Mouse (Mus musculus) NIH3T3 (cell line): ENCODE data around the gene Camta2.

Experiments
- DNase-seq: peaks from one replicate; pipeline ENCODE4 v3.0.0-alpha.2; 2012; ENCODE audit warnings: low read depth

Camta2 gene

DNA sequence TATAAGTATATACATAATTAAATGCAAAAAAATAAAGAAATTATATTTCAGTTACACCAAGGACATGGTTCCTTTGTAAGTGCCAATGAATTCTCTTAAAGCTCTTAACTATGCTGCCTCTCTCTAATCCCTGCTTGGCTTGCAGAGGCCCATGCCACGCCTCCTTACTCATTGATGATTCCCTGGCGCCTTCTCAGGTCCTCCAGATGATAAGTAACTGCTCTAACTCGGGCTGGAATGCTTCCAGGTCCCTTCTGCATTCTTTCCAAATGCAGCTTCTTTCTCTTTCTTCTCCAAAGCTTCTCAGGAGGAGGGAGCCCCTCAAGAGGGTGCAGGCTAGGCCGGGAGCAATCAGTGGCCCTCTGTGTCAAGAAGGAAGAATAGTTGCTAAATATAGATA lies 1.7 kb upstream of the Camta2 start:
- DNase-seq = peak; percentile 75

- no peak for DNase-seq
Measured at GRCm38 (mm10) chr11:70688372-70688771, 467 bp upstream of the Camta2 start.

DNA sequence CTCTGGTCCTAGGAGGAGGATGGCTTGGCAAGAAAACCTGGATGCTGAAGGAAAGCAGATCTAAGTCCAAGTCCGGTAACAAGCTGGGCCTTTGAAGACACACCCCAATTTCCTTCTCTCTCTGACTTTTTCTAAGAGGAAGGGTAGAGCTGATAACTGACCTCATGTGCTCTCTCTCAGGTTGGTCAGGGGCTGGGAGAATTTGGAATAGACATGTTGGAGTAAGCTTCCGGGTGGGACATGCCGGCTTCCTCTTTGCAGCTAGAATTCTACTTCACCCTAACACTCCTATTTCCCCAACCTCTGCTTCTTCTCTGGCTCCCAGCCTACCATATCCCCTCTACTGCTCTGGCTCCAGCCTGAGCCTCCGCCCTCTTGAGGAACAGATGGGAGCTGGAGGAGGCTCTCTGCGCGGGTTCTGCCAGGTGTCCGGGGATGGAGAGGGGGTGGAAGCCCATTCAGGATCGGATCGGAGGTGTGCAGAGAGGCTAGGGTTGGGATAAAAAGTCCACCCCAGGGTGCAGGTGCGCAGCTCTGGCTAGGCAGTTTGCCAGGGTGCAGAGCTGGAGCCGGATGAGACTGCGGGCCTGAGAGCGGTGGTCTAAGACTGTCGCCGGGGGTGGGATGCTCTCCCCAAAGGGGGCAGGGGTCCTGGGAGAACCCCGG lies 871 bp downstream of the Camta2 start:
- DNase-seq = peak; percentile 43

DNA sequence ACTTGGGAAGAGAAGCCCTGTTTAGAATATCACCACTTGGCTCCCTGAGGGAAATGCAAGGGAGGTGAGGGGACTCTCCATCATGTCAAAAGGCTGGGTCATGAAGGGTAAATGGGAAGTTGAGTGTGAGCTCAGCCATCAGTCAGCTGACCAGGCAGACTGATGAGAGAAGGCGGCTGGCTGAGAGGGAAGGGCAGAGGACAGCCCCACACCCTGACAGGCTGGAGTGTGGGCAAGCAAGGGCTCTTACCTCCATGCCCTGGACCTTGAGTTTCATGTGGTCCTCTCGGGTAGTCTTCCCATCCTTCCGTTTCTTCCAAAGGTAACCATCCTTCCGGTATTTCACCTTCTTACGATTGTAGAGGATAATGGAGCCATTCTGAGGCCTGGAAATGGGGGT lies 4.3 kb downstream of the Camta2 start:
- no peak for DNase-seq

DNA sequence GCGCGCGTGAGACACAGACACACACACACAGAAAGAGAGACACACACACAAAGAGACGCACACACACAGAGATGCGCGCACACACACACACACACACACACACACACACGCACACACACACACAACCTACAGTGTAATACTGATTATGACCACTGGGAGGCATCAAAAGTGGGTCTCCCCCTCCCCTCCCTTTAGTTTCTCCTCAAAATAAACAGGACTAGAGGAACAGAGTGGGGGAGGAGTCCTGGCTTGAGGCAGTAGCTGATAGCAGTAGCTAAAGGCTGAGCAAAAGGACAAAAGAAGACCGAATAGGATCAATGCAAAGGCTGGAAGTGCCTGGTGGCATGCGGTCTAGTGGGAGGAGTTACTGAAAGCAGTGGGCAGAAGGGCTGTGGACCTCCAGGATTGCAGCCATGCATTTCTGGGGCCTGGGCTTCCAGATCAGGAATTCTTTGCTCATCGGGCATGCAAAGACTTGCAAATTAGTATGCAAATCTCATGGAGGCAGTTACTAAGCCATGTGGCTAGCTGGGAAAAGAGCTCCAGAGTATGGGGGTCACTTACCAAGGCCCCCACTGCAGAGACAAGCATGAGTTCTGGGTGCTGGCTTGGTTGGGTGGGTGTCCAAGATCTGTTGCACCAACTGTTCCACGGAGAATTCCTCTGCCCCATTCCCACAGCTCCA lies 5.9 kb downstream of the Camta2 start:
- peak; percentile 72 for DNase-seq

GRCm38 (mm10) chr11:70681170-70681569 lies 6.7 kb downstream of the Camta2 start:
- no peak for DNase-seq

- DNase-seq = no peak
Measured at GRCm38 (mm10) chr11:70679894-70680293, 8.0 kb downstream of the Camta2 start.

GRCm38 (mm10) chr11:70679361-70679760 lies 8.5 kb downstream of the Camta2 start:
- DNase-seq = no peak

DNA sequence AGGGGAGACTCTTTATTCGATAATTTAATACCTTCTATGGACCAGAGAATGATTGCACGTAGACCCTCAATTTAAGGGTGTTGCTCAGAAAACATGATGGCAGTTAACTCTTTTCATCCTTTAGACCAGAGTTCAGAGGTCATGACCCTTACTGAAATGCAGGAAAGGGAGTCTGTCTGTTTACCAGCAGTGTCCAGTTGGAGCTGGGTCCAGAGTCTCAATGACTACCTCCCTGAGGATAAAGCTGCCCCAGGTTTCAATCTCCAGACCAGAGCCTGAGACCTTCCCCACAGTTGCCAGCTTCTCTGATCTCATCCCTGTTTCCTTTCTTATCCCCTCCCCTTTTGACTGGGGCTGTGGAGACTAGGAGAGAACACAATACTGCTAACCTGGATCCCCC lies 9.3 kb downstream of the Camta2 start:
- no peak for DNase-seq

GRCm38 (mm10) chr11:70678092-70678491 lies 9.8 kb downstream of the Camta2 start:
- DNase-seq = no peak

- DNase-seq = no peak
Measured at GRCm38 (mm10) chr11:70674501-70674900, 13.4 kb downstream of the Camta2 start.

GRCm38 (mm10) chr11:70674014-70674413 lies 13.9 kb downstream of the Camta2 start:
- DNase-seq = no peak

DNA sequence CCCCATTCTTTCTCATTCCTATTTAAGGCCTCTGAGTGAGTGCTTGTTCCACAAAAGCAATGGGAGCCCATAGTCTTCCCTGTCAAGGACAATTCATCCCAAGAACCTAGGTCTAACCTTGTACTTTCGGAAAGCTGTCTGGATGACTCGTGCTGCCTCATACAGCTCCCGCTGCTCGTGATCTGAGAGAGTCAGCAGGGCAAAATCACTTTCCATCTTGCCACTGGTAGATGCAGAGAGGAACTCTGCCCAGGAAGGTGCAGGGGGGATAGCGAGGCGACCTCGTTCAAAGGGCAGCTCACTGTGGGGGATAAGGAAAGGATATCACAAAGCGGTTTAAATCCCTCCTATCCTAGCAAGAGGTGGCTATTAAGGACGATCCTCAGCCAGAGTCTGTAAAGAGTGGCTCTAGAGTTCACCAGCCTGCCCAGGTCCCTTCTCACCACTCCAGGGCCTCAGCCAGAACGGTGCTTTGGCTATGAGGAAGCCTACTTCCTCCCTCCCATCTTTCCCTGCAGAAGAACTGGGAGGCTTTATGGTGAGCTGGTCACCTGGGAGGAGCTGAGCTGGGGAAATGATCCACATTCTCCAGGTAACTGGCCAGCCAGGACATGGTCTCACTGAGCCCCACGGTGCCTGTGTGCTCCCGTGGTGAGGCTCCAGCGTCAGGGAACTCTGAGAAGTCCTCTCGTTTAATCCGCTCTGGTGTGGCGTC lies 16.4 kb downstream of the Camta2 start:
- peak; percentile 66 for DNase-seq

GRCm38 (mm10) chr11:70670483-70670882 lies 17.4 kb downstream of the Camta2 start:
- DNase-seq = peak; percentile 50

GRCm38 (mm10) chr11:70669582-70670345 lies 18.1 kb downstream of the Camta2 start:
- DNase-seq = peak; percentile 90

- peak; percentile 99 for DNase-seq
Measured at GRCm38 (mm10) chr11:70668771-70669505, 19.0 kb downstream of the Camta2 start, which contains the start of gene Spag7. Spag7 (minus strand) TSS chr11:70669416.

DNA sequence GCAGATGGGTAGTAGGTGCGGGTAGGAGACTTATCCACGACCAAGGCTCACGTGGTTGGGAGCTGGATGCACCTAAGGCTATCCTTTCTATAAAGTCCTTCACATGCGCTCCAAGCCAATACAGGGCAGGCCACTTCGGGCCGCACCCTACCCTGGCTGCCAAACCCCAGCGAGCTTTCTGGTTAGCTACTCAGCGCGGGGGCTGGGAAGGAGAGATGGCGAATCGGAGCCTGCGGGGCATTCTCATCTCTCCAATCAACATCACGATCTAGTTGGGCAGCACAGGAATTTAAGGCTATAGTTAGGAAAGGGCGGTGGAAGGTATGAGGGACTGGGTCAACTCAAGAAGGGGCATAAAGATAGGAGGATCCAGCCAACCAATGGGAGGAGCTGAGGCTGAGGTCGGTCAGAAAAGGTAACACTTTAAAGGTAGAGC lies 19.6 kb downstream of the Camta2 start:
- DNase-seq = peak; percentile 94

GRCm38 (mm10) chr11:70667271-70668150 lies 20.4 kb downstream of the Camta2 start:
- peak; percentile 55 for DNase-seq

DNA sequence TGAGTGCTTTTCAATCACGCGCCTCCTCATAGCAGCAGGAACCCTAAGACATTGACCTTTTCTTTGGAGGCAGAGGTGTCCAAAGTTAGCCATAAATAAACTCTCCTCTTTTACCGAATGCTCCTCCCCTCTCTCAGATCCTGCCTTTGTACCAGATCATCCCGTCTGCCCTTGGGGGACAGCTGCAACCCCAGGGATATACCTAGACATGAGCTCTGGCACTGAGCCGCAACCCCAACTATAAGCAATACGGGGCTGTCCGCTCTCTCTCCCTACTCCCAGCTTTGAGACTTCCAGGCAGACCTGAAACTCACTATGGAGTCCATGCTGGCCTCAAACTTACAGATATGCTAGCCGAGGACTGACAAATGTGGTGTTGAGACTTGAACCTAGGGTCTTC lies 21.2 kb downstream of the Camta2 start:
- no peak for DNase-seq

GRCm38 (mm10) chr11:70664741-70665140 lies 23.2 kb downstream of the Camta2 start:
- DNase-seq = no peak
